Mouse (Mus musculus) hindbrain, embryonic 15.5 days (tissue): Measurements from ENCODE around the gene Sult2b1. TPM values are rescaled to one million over a fixed set of nuclear protein-coding genes. Genes with fewer than 3 reads are reported as not detected.

ENCODE experiments used
- ATAC-seq: fragments of 200-750 bp; cut with Nextera tagmentation; 2 replicates; pipeline ENCODE4 v1.8.0; 2017; ENCODE audit warnings: low read depth, moderate number of reproducible peaks, moderate TSS enrichment; ENCODE audit not compliant: low FRiP score
- H3K27ac ChIP-seq: fragments of 300-500 bp; sonication (generic); replicated peaks from 2 replicates; pipeline ENCODE4 v1.5.1; 2015; ENCODE audit warnings: mild to moderate bottlenecking, inconsistent platforms
- H3K27me3 ChIP-seq: fragments of 300-500 bp; sonication (generic); 2 replicates; pipeline ENCODE4 v1.6.1; 2015; ENCODE audit warnings: control low read depth, inconsistent platforms
- H3K36me3 ChIP-seq: fragments of 300-500 bp; sonication (generic); 2 replicates; pipeline ENCODE4 v1.6.1; 2015; ENCODE audit warnings: control low read depth, inconsistent platforms
- H3K4me1 ChIP-seq: fragments of 300-500 bp; sonication (generic); replicated peaks from 2 replicates; pipeline ENCODE4 v1.6.1; 2015; ENCODE audit warnings: control low read depth, inconsistent platforms
- H3K4me2 ChIP-seq: fragments of 300-500 bp; sonication (generic); 2 replicates; pipeline ENCODE4 v1.6.1; 2015; ENCODE audit warnings: moderate library complexity, mild to moderate bottlenecking, inconsistent platforms
- H3K4me3 ChIP-seq: fragments of 300-500 bp; sonication (generic); 2 replicates; pipeline ENCODE4 v1.5.1; 2015; ENCODE audit warnings: mild to moderate bottlenecking, inconsistent platforms
- H3K9ac ChIP-seq: fragments of 300-500 bp; sonication (generic); 2 replicates; pipeline ENCODE4 v1.6.1; 2015; ENCODE audit warnings: inconsistent platforms
- H3K9me3 ChIP-seq: fragments of 300-500 bp; sonication (generic); 2 replicates; pipeline ENCODE4 v1.6.1; 2016; ENCODE audit warnings: control low read depth, inconsistent platforms
- WGBS: fragments of 180-500 bp; shearing (Covaris S2); methylation state at CpG from one replicate; pipeline ENCODE4 v1.1.7; 2015; 5-methylcytosine and 5-hydroxymethylcytosine counted together
- polyA plus RNA-seq: library from polyadenylated mRNA; unstranded; fragments of >200 nt; fragmentation: Nextera tagmentation; extraction: Ambion mirVana; gene quantifications from 2 replicates; pipeline ENCODE4 v1.2.1, GENCODE M21; 2015

Gene Sult2b1
- polyA plus RNA-seq, 1 experiment from 2014 or later = 6.3 TPM

DNA sequence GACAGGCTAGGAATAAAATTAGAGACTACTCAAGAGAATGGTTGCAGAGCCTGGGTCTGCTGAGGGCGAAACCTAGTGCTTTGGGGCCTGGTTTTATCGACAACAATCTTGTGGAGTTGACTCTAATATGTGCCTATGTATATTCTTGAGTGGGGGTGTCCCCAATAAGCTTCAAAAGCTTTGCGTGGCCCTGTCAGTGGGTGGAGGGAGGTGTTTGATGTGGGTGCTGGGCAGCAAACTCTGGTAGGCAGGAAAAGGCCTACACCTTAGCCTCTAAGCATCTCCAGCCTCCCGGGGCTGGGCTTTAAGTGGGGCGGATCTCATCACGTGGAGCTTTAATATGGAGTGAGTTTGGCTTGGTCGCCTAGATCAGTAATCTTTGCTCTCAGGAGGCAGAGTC, 14.5 kb upstream of the Sult2b1 start:
- peaks cover 26% of the 10 kb centered on the region for H3K4me1 ChIP-seq
- WGBS = 59% methylated on average over 7 of the region's 7 CpGs
- ATAC-seq = no peak
- H3K27me3 ChIP-seq = no peaks in the 10 kb centered on the region
- no peak overlapping the region for H3K4me3 ChIP-seq
- H3K9me3 ChIP-seq = no peaks in the 10 kb centered on the region
- no peak overlapping the region for H3K9ac ChIP-seq
- peaks cover 64% of the 10 kb centered on the region for H3K36me3 ChIP-seq
- H3K27ac ChIP-seq = no peak overlapping the region
- H3K4me2 ChIP-seq = no peak overlapping the region

GRCm38 (mm10) chr7:45798511-45798836, 14.0 kb upstream of the Sult2b1 start:
- no peak overlapping the region for H3K27ac ChIP-seq
- H3K27me3 ChIP-seq = no peaks in the 10 kb centered on the region
- peak overlapping the region; percentile 53 for H3K4me2 ChIP-seq
- 5% methylated on average over 19 of the region's 19 CpGs for WGBS
- H3K9me3 ChIP-seq = no peaks in the 10 kb centered on the region
- peak overlapping the region; percentile 30; the same call in 1 of the 2 replicates for H3K9ac ChIP-seq
- peaks cover 26% of the 10 kb centered on the region for H3K4me1 ChIP-seq
- no peak for ATAC-seq
- H3K36me3 ChIP-seq = peaks cover 64% of the 10 kb centered on the region
- peak overlapping the region; percentile 19 for H3K4me3 ChIP-seq

GRCm38 (mm10) chr7:45797661-45798510, 13.4 kb upstream of the Sult2b1 start:
- Histone ChIP-seq H3K4me1 (peaks cover 26% of the 10 kb centered on the region), H3K4me2 (peak overlapping the region; percentile 53), H3K36me3 (peaks cover 65% of the 10 kb centered on the region), H3K27me3 (no peaks in the 10 kb centered on the region), H3K4me3 (peak overlapping the region; percentile 19), H3K9ac (peak overlapping the region; percentile 30; the same call in 1 of the 2 replicates), H3K27ac (no peak overlapping the region), H3K9me3 (no peaks in the 10 kb centered on the region)
- 4% methylated on average over 58 of the region's 60 CpGs for WGBS
- ATAC-seq = no peak

DNA sequence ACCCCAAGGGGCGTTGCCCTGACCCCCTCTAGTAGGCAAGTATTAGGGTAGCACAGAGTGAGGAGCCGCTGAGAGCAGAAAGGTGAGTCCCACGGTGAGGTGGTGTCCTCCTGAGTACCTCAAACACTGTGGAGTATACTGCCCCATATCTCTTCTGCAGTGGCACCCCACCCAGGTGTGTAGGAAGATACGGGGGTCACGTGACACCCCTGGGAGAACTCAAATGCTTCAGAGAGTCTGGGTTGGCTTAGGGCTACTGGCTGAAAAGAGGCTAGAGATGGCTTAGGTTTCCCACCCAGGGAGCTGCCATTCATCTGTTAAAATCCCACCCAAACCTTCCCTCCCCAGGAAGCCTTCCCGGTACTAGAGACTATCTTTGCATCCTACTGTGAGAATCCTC, 12.5 kb upstream of the Sult2b1 start:
- Histone ChIP-seq H3K36me3 (peaks cover 63% of the 10 kb centered on the region), H3K4me2 (peak overlapping the region; percentile 53; the same call in 1 of the 2 replicates), H3K4me3 (no peak overlapping the region), H3K9ac (no peak overlapping the region), H3K27me3 (no peaks in the 10 kb centered on the region), H3K9me3 (no peaks in the 10 kb centered on the region), H3K4me1 (peaks cover 26% of the 10 kb centered on the region), H3K27ac (no peak overlapping the region)
- 55% methylated on average over 6 of the region's 6 CpGs for WGBS
- no peak for ATAC-seq

- no peak for ATAC-seq
- no peak overlapping the region for H3K4me3 ChIP-seq
- H3K27ac ChIP-seq = no peak overlapping the region
- peaks cover 20% of the 10 kb centered on the region for H3K4me1 ChIP-seq
- H3K9ac ChIP-seq = no peak overlapping the region
- H3K27me3 ChIP-seq = no peaks in the 10 kb centered on the region
- H3K4me2 ChIP-seq = no peak overlapping the region
- WGBS = 93% methylated on average over 29 of the region's 29 CpGs
- peaks cover 66% of the 10 kb centered on the region for H3K36me3 ChIP-seq
- no peaks in the 10 kb centered on the region; the same call in 1 of the 2 replicates for H3K9me3 ChIP-seq
Observed at GRCm38 (mm10) chr7:45794971-45795370, 10.5 kb upstream of the Sult2b1 start.

DNA sequence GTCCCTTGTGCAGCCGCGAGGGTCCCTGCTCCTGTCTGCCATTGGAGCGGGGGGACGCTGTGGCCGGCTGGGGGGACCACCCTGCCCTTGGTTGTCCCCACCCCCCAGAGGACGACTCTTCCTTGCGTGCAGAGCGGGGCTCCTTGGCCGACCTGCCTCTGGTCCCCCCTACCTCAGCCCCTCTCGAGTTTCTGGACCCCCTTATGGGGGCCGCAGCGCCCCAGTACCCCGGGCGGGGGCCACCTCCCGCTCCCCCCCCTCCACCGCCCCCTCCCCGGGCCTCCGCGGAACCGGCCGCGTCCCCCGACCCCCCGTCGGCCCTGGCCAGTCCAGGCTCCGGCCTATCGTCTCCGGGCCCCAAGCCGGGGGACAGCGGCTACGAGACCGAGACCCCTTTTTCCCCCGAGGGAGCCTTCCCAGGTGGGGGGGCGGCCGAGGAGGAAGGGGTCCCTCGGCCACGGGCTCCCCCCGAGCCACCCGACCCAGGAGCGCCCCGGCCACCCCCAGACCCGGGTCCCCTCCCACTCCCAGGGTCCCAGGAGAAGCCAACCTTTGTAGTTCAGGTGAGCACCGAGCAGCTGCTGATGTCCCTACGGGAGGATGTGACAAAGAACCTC, 9.6 kb upstream of the Sult2b1 start:
- Histone ChIP-seq H3K9me3 (no peaks in the 10 kb centered on the region; the same call in 1 of the 2 replicates), H3K9ac (no peak overlapping the region), H3K27ac (no peak overlapping the region), H3K27me3 (no peaks in the 10 kb centered on the region), H3K4me3 (no peak overlapping the region), H3K4me2 (no peak overlapping the region), H3K36me3 (peaks cover 72% of the 10 kb centered on the region), H3K4me1 (peaks cover 20% of the 10 kb centered on the region)
- 88% methylated on average over 38 of the region's 44 CpGs for WGBS
- no peak for ATAC-seq

- Histone ChIP-seq H3K4me3 (no peak overlapping the region), H3K4me2 (no peak overlapping the region), H3K9ac (no peak overlapping the region), H3K9me3 (no peaks in the 10 kb centered on the region; the same call in 1 of the 2 replicates), H3K4me1 (peaks cover 15% of the 10 kb centered on the region), H3K36me3 (peaks cover 80% of the 10 kb centered on the region), H3K27ac (no peak overlapping the region), H3K27me3 (no peaks in the 10 kb centered on the region)
- 90% methylated on average over 24 of the region's 24 CpGs for WGBS
- no peak for ATAC-seq
Observed at GRCm38 (mm10) chr7:45793240-45793639, 8.8 kb upstream of the Sult2b1 start.

DNA sequence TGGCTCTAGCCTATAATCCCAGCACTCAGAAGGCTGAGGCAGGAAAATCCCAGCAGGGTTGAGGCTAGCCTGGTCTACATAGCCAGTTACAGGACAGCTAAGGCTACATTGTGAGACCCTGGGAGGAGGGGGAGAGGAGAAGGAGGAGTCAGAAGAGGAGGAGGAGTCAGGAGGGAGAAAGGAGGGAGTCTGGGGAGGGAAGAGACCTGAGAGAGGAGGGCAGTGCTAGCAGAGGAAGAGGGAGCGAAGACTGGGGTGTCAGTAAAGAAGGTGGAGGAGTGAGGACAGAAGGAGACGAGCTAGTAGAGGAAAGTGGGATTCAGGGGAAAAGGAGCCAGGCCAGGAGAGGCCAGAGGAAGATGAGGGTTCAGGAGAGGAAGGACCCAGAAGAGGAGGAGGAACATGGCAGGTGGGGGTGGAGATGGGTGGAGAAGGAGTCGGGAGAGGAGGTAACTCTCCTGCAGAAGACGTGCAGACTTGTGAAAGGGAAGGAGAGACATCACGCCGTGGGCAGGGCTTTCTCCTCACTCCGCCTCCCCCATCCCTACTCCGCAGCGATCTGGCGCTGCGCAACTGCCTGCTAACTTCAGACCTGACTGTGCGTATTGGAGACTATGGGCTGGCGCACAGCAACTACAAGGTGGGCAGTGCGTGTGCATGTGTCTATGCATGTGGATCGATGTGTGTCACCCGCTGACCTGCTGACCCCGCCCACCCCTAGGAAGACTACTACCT, 7.5 kb upstream of the Sult2b1 start:
- Histone ChIP-seq H3K36me3 (peaks cover 83% of the 10 kb centered on the region), H3K27ac (no peak overlapping the region), H3K9me3 (no peaks in the 10 kb centered on the region; the same call in 1 of the 2 replicates), H3K27me3 (no peaks in the 10 kb centered on the region), H3K4me2 (no peak overlapping the region), H3K4me3 (no peak overlapping the region), H3K9ac (no peak overlapping the region), H3K4me1 (peaks cover 15% of the 10 kb centered on the region)
- ATAC-seq = no peak
- WGBS = 77% methylated on average over 17 of the region's 17 CpGs

DNA sequence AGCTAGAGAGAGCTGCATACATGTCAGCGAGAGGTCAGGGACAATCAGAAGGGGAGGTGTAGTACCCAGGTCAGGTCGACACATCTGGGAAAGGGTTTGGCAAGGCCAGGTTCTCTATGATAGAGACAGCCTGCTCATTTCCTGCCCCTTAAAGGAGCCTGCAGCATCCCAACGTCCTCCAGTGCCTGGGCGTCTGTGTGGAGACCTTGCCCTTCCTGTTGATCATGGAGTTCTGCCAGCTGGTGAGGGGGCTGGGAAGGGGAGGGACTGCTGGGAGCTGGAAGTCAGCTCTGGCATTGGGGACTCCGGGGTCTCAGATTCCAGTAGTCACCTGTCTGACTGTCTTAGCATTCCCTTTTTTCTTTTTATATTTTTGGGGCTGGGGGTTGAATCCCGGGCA, 6.3 kb upstream of the Sult2b1 start:
- H3K9me3 ChIP-seq = no peaks in the 10 kb centered on the region; the same call in 1 of the 2 replicates
- no peak overlapping the region for H3K9ac ChIP-seq
- H3K36me3 ChIP-seq = peaks cover 76% of the 10 kb centered on the region
- peaks cover 19% of the 10 kb centered on the region for H3K4me1 ChIP-seq
- no peak for ATAC-seq
- no peak overlapping the region for H3K4me2 ChIP-seq
- H3K27me3 ChIP-seq = no peaks in the 10 kb centered on the region
- 75% methylated on average over 6 of the region's 6 CpGs for WGBS
- no peak overlapping the region for H3K4me3 ChIP-seq
- no peak overlapping the region for H3K27ac ChIP-seq

GRCm38 (mm10) chr7:45787642-45788041, 3.2 kb upstream of the Sult2b1 start:
- H3K27me3 ChIP-seq = no peaks in the 10 kb centered on the region
- ATAC-seq = no peak
- H3K27ac ChIP-seq = no peak overlapping the region
- 89% methylated on average over 22 of the region's 22 CpGs for WGBS
- no peaks in the 10 kb centered on the region; the same call in 1 of the 2 replicates for H3K9me3 ChIP-seq
- H3K4me2 ChIP-seq = peak overlapping the region; percentile 64
- peaks cover 49% of the 10 kb centered on the region for H3K36me3 ChIP-seq
- H3K4me3 ChIP-seq = peak overlapping the region; percentile 90; the same call in 1 of the 2 replicates
- H3K4me1 ChIP-seq = peaks cover 22% of the 10 kb centered on the region
- no peak overlapping the region for H3K9ac ChIP-seq

DNA sequence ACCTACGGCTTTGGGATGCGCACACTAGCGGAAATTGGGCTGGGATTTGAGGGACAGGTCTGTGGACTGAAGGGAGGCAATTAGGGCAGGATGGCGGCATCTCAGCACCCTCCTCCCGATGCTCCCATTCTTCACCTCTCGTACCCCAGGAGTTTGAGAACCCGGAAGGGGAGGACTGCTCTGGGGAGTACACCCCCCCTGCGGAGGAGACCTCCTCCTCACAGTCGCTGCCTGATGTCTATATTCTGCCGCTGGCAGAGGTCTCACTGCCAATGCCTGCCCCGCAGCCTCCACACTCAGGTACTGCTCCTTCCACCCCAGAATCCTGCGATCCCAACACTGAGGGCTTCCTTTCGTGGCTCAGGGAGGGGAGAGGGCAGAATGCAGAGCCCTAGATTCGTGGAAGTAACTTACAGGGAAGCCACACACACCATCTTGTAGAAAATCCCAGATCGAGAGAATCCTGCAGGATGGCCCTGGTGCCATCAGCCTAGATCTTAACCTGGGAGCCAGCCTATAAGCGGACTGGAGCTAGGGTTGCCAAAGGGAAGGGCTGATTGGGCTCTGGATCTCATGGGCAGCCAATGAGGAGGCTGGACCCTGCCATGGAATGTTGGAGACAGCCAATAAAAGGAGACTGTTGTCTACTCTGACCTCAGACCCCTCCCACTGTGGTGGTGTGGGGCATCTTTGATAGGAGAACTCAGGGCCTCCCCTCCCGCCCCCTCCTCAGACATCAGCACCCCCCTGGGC, 2.4 kb upstream of the Sult2b1 start:
- Histone ChIP-seq H3K9me3 (no peaks in the 10 kb centered on the region; the same call in 1 of the 2 replicates), H3K4me2 (peak overlapping the region; percentile 64), H3K4me3 (peak overlapping the region; percentile 90), H3K9ac (peak overlapping the region; percentile 96), H3K27ac (peak overlapping the region; percentile 97), H3K27me3 (no peaks in the 10 kb centered on the region), H3K36me3 (peaks cover 42% of the 10 kb centered on the region), H3K4me1 (peaks cover 22% of the 10 kb centered on the region)
- peak; percentile 21; the same call in 1 of the 2 replicates for ATAC-seq
- 9% methylated on average over 16 of the region's 17 CpGs for WGBS
